Mouse (Mus musculus): ENCODE measurements at regions not wholly inside any gene's neighbourhood (a gene's known extent, or its start where the extent isn't known, plus 50 kb on each side); places are given as distances from the start of the nearest gene placed in this dataset.

DNA sequence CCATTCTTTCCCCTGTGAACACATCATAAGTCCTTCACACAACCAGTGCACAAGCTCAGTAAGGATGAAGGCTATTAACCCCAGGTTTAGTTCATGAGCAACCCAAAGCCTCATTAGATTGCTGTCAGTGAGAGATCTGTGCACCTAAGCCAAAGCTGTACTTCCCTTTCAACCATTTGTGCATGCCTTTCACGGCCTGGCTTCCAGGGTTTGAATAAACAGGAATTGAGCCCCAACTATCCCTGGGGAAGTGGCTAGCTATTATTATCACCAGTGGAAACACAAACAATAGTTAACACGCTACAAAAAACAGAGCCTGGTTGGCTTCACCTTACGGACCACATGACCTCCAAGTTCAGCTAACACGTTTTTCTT, 104.9 kb downstream of the Tmsb4x start:
- H3K36me3 ChIP-seq (ENCODE audit: control insufficient read depth, insufficient read depth, low read length) = no peaks in the 10 kb centered on the region
- H3K27me3 ChIP-seq (ENCODE audit: control insufficient read depth, insufficient read depth, low read length) = no peaks in the 10 kb centered on the region
- no peak overlapping the region; the same call in 1 of the 2 replicates for H3K27ac ChIP-seq (ENCODE audit: low read length)
- ATAC-seq (ENCODE audit: insufficient number of reproducible peaks, insufficient read depth, low FRiP score, low read depth) = no peak
- no peak overlapping the region for H3K4me2 ChIP-seq (replicated peaks; ENCODE audit: low read depth, low read length)
- H3K9ac ChIP-seq (replicated peaks; ENCODE audit: low read depth, low read length) = no peak overlapping the region
- 55% methylated on average over 4 of the region's 4 CpGs for WGBS
- no peaks in the 10 kb centered on the region for H3K9me3 ChIP-seq (ENCODE audit: control insufficient read depth, low read depth, low read length)
- H3K4me3 ChIP-seq (ENCODE audit: low read depth, low read length) = no peak overlapping the region
- H3K4me1 ChIP-seq (ENCODE audit: control insufficient read depth, insufficient read depth, low read length) = no peaks in the 10 kb centered on the region

DNA sequence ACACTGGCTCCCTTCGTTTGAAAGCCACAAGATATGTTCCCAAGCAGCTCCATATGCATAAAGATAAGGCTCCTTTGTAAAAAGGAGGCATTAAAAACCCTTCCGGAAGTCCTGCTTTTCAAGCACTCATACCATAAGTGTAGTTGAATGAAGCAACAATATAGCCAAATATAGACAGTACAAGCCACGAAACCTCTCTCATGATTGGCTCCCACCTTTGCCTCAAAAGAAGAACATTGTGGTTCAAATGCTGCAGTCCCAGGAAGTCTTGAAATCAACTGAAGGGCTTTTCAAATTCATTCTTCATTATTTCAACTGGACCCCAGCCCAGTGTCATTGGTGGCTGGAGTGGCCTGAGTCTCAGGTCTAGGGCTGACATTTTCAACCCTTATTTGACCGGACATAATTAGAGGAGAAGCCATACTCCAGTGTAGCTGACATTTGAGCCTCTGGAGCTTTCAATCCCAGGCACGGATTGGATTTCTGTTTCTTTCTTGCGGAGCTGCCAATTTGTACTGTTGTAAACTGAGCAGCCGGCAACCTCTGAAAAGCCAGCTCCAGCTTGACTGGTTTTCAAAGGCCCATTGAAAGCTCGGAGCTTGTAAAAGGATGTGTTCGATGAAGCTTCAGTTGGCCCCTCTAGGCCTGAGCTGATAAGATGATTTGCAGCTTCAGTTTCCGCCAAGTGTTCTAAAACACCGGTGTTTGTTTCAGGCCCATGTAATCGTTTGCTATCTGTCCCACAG, 105.4 kb downstream of the Tmsb4x start:
- WGBS = 60% methylated on average over 12 of the region's 12 CpGs
- Histone ChIP-seq H3K4me1 (ENCODE audit: control insufficient read depth, insufficient read depth, low read length) (no peaks in the 10 kb centered on the region), H3K9me3 (ENCODE audit: control insufficient read depth, low read depth, low read length) (no peaks in the 10 kb centered on the region), H3K27ac (ENCODE audit: low read length) (no peak overlapping the region; the same call in 1 of the 2 replicates), H3K4me3 (ENCODE audit: low read depth, low read length) (no peak overlapping the region), H3K27me3 (ENCODE audit: control insufficient read depth, insufficient read depth, low read length) (no peaks in the 10 kb centered on the region), H3K4me2 (replicated peaks; ENCODE audit: low read depth, low read length) (no peak overlapping the region), H3K36me3 (ENCODE audit: control insufficient read depth, insufficient read depth, low read length) (no peaks in the 10 kb centered on the region), H3K9ac (replicated peaks; ENCODE audit: low read depth, low read length) (no peak overlapping the region)
- ATAC-seq (ENCODE audit: insufficient number of reproducible peaks, insufficient read depth, low FRiP score, low read depth) = no peak

DNA sequence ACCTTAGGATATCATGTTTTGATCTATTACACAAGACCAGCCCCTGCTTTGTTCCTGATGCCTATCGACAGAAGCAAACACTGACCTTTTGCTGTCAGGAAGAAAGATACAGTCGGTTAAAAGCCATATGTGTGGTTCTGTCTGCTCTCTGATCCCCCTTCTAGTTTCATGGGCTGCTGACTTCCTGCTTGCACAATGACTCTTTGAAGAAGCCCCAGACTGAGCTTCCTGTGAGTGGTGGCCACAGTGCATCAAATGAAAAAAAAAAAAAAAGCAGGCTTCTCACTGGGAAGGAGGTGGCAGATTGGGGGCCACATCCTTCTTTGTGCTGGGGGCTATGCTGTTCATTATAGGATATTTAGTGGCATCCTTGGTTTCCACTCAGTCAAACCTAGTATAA, 107.2 kb downstream of the Tmsb4x start:
- no peaks in the 10 kb centered on the region for H3K27me3 ChIP-seq (ENCODE audit: control insufficient read depth, insufficient read depth, low read length)
- no peak for ATAC-seq (ENCODE audit: insufficient number of reproducible peaks, insufficient read depth, low FRiP score, low read depth)

DNA sequence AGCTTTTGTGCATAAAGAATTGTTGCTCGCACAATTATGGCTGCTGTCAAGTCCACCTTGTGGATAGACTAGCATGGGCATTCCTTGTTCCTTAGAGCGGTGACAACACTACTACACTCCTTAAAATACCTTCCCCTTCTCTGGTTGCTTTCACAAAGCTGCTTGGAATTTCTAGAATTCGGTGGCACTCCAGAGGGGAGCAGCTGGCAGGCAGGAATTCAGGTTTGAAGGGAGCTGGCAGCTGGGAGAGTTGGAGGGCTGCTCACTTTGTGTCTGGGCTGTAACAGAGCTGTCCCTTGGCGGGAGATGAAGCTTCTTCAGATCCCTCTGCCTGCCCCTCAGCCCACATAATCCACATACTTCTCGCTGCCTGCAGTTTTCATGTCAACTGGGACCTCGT, 109.7 kb downstream of the Tmsb4x start:
- Histone ChIP-seq H3K4me1 (ENCODE audit: control insufficient read depth, insufficient read depth, low read length) (no peaks in the 10 kb centered on the region), H3K9me3 (ENCODE audit: control insufficient read depth, low read depth, low read length) (no peaks in the 10 kb centered on the region), H3K4me2 (replicated peaks; ENCODE audit: low read depth, low read length) (no peak overlapping the region), H3K27me3 (ENCODE audit: control insufficient read depth, insufficient read depth, low read length) (no peaks in the 10 kb centered on the region), H3K9ac (replicated peaks; ENCODE audit: low read depth, low read length) (no peak overlapping the region), H3K4me3 (ENCODE audit: low read depth, low read length) (no peak overlapping the region), H3K27ac (ENCODE audit: low read length) (no peak overlapping the region), H3K36me3 (ENCODE audit: control insufficient read depth, insufficient read depth, low read length) (no peaks in the 10 kb centered on the region)
- ATAC-seq (ENCODE audit: insufficient number of reproducible peaks, insufficient read depth, low FRiP score, low read depth) = no peak
- WGBS = 35% methylated on average over 6 of the region's 6 CpGs

More for the DNA sequence above, 107.2 kb downstream of the Tmsb4x start:
- 55% methylated on average over 2 of the region's 2 CpGs for WGBS
- Histone ChIP-seq H3K27ac (ENCODE audit: low read length) (no peak overlapping the region), H3K4me2 (replicated peaks; ENCODE audit: low read depth, low read length) (no peak overlapping the region), H3K9me3 (ENCODE audit: control insufficient read depth, low read depth, low read length) (no peaks in the 10 kb centered on the region), H3K4me1 (ENCODE audit: control insufficient read depth, insufficient read depth, low read length) (no peaks in the 10 kb centered on the region), H3K4me3 (ENCODE audit: low read depth, low read length) (no peak overlapping the region), H3K36me3 (ENCODE audit: control insufficient read depth, insufficient read depth, low read length) (no peaks in the 10 kb centered on the region), H3K9ac (replicated peaks; ENCODE audit: low read depth, low read length) (no peak overlapping the region)

GRCm38 (mm10) chrX:167098914-167099313, 110.2 kb downstream of the Tmsb4x start:
- WGBS = 68% methylated on average over 3 of the region's 3 CpGs
- Histone ChIP-seq H3K27me3 (ENCODE audit: control insufficient read depth, insufficient read depth, low read length) (no peaks in the 10 kb centered on the region), H3K4me2 (replicated peaks; ENCODE audit: low read depth, low read length) (no peak overlapping the region), H3K9me3 (ENCODE audit: control insufficient read depth, low read depth, low read length) (no peaks in the 10 kb centered on the region), H3K9ac (replicated peaks; ENCODE audit: low read depth, low read length) (no peak overlapping the region), H3K4me3 (ENCODE audit: low read depth, low read length) (no peak overlapping the region), H3K4me1 (ENCODE audit: control insufficient read depth, insufficient read depth, low read length) (no peaks in the 10 kb centered on the region), H3K36me3 (ENCODE audit: control insufficient read depth, insufficient read depth, low read length) (no peaks in the 10 kb centered on the region), H3K27ac (ENCODE audit: low read length) (no peak overlapping the region)
- no peak for ATAC-seq (ENCODE audit: insufficient number of reproducible peaks, insufficient read depth, low FRiP score, low read depth)

DNA sequence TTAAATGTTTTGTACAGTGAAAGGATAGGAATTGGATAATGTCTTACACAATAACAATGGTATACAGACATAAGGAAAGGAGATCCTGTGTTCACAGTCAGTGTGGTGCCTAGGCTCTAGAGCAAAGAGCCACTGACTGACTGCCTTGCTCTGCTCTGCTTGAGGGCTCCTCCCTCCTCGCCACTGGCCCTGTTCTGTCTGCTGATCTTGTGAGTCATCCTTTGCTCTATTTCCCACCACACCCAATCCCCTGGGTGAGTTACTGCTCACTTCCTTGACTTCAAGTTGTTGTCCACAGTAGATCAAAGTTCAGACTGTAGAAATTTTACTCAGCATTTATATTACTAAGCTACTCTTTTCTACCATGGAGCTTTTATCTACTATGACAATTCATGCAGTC, 117.3 kb downstream of the Tmsb4x start:
- Histone ChIP-seq H3K9ac (replicated peaks; ENCODE audit: low read depth, low read length) (no peak overlapping the region), H3K4me3 (ENCODE audit: low read depth, low read length) (no peak overlapping the region), H3K4me2 (replicated peaks; ENCODE audit: low read depth, low read length) (no peak overlapping the region), H3K27me3 (ENCODE audit: control insufficient read depth, insufficient read depth, low read length) (no peaks in the 10 kb centered on the region), H3K36me3 (ENCODE audit: control insufficient read depth, insufficient read depth, low read length) (no peaks in the 10 kb centered on the region), H3K4me1 (ENCODE audit: control insufficient read depth, insufficient read depth, low read length) (no peaks in the 10 kb centered on the region), H3K9me3 (ENCODE audit: control insufficient read depth, low read depth, low read length) (no peaks in the 10 kb centered on the region), H3K27ac (ENCODE audit: low read length) (no peak overlapping the region)
- no peak for ATAC-seq (ENCODE audit: insufficient number of reproducible peaks, insufficient read depth, low FRiP score, low read depth)
- WGBS = 77% methylated on average over 1 of the region's 1 CpGs

GRCm38 (mm10) chrX:167088930-167089329, 120.2 kb downstream of the Tmsb4x start:
- no peak for ATAC-seq (ENCODE audit: insufficient number of reproducible peaks, insufficient read depth, low FRiP score, low read depth)
- Histone ChIP-seq H3K27me3 (ENCODE audit: control insufficient read depth, insufficient read depth, low read length) (no peaks in the 10 kb centered on the region), H3K9ac (replicated peaks; ENCODE audit: low read depth, low read length) (no peak overlapping the region), H3K9me3 (ENCODE audit: control insufficient read depth, low read depth, low read length) (no peaks in the 10 kb centered on the region), H3K4me2 (replicated peaks; ENCODE audit: low read depth, low read length) (no peak overlapping the region), H3K36me3 (ENCODE audit: control insufficient read depth, insufficient read depth, low read length) (no peaks in the 10 kb centered on the region), H3K4me1 (ENCODE audit: control insufficient read depth, insufficient read depth, low read length) (no peaks in the 10 kb centered on the region), H3K27ac (ENCODE audit: low read length) (no peak overlapping the region), H3K4me3 (ENCODE audit: low read depth, low read length) (no peak overlapping the region)
- WGBS = 53% methylated on average over 3 of the region's 3 CpGs

GRCm38 (mm10) chrX:167088438-167088837, 120.7 kb downstream of the Tmsb4x start:
- 59% methylated on average over 2 of the region's 2 CpGs for WGBS
- H3K27me3 ChIP-seq (ENCODE audit: control insufficient read depth, insufficient read depth, low read length) = no peaks in the 10 kb centered on the region
- no peak overlapping the region for H3K4me3 ChIP-seq (ENCODE audit: low read depth, low read length)
- no peaks in the 10 kb centered on the region for H3K36me3 ChIP-seq (ENCODE audit: control insufficient read depth, insufficient read depth, low read length)
- no peak overlapping the region for H3K27ac ChIP-seq (ENCODE audit: low read length)
- no peaks in the 10 kb centered on the region for H3K4me1 ChIP-seq (ENCODE audit: control insufficient read depth, insufficient read depth, low read length)
- no peaks in the 10 kb centered on the region for H3K9me3 ChIP-seq (ENCODE audit: control insufficient read depth, low read depth, low read length)
- no peak overlapping the region for H3K4me2 ChIP-seq (replicated peaks; ENCODE audit: low read depth, low read length)
- H3K9ac ChIP-seq (replicated peaks; ENCODE audit: low read depth, low read length) = no peak overlapping the region
- no peak for ATAC-seq (ENCODE audit: insufficient number of reproducible peaks, insufficient read depth, low FRiP score, low read depth)

- H3K4me3 ChIP-seq (ENCODE audit: low read depth, low read length) = no peak overlapping the region
- ATAC-seq (ENCODE audit: insufficient number of reproducible peaks, insufficient read depth, low FRiP score, low read depth) = no peak
- no peaks in the 10 kb centered on the region for H3K27me3 ChIP-seq (ENCODE audit: control insufficient read depth, insufficient read depth, low read length)
- no peak overlapping the region for H3K4me2 ChIP-seq (replicated peaks; ENCODE audit: low read depth, low read length)
- H3K4me1 ChIP-seq (ENCODE audit: control insufficient read depth, insufficient read depth, low read length) = no peaks in the 10 kb centered on the region
- no peak overlapping the region for H3K9ac ChIP-seq (replicated peaks; ENCODE audit: low read depth, low read length)
- no peaks in the 10 kb centered on the region for H3K36me3 ChIP-seq (ENCODE audit: control insufficient read depth, insufficient read depth, low read length)
- H3K9me3 ChIP-seq (ENCODE audit: control insufficient read depth, low read depth, low read length) = no peaks in the 10 kb centered on the region
- WGBS = 82% methylated on average over 3 of the region's 3 CpGs
- no peak overlapping the region for H3K27ac ChIP-seq (ENCODE audit: low read length)
Observed at GRCm38 (mm10) chrX:167080821-167081220, 128.3 kb downstream of the Tmsb4x start.
